Mouse (Mus musculus): ENCODE measurements at regions not wholly inside any gene's neighbourhood (a gene's known extent, or its start where the extent isn't known, plus 50 kb on each side); places are given as distances from the start of the nearest gene placed in this dataset.

- TF ChIP-seq POLR2A (IDR thresholded peaks at IDR 0.05; ENCODE audit: insufficient read depth, low read length) (no peak), EP300 (IDR thresholded peaks at IDR 0.05; ENCODE audit: insufficient read depth, low read depth, low read length) (no peak), CTCF (IDR thresholded peaks at IDR 0.05; ENCODE audit: low read depth, low read length) (no peak)
- no peaks in the 10 kb centered on the region for H3K36me3 ChIP-seq (ENCODE audit: control insufficient read depth, insufficient read depth, low read length, poor library complexity, severe bottlenecking)
- no peak overlapping the region for H3K4me3 ChIP-seq (ENCODE audit: low read depth, low read length)
- no peak overlapping the region for H3K9ac ChIP-seq (ENCODE audit: low read depth, poor library complexity, severe bottlenecking)
- H3K4me1 ChIP-seq (ENCODE audit: control insufficient read depth, insufficient read depth, low read length), result no peaks in the 10 kb centered on the region
- no peaks in the 10 kb centered on the region for H3K9me3 ChIP-seq (replicated peaks; ENCODE audit: control insufficient read depth, insufficient read depth, low read length, poor library complexity, severe bottlenecking)
- H3K27me3 ChIP-seq (ENCODE audit: control insufficient read depth, insufficient read depth, low read length, poor library complexity, severe bottlenecking), result no peaks in the 10 kb centered on the region
- no peak overlapping the region for H3K27ac ChIP-seq (ENCODE audit: insufficient read depth, low read length)
Measured at GRCm38 (mm10) chr19:26977887-26978639, 92.4 kb downstream of the Gm815 start.

GRCm38 (mm10) chr19:26978640-26979007, 92.9 kb downstream of the Gm815 start:
- Histone ChIP-seq H3K4me1 (ENCODE audit: control insufficient read depth, insufficient read depth, low read length) (no peaks in the 10 kb centered on the region), H3K9me3 (replicated peaks; ENCODE audit: control insufficient read depth, insufficient read depth, low read length, poor library complexity, severe bottlenecking) (no peaks in the 10 kb centered on the region), H3K9ac (ENCODE audit: low read depth, poor library complexity, severe bottlenecking) (no peak overlapping the region), H3K4me3 (ENCODE audit: low read depth, low read length) (no peak overlapping the region), H3K36me3 (ENCODE audit: control insufficient read depth, insufficient read depth, low read length, poor library complexity, severe bottlenecking) (no peaks in the 10 kb centered on the region), H3K27ac (ENCODE audit: insufficient read depth, low read length) (no peak overlapping the region), H3K27me3 (ENCODE audit: control insufficient read depth, insufficient read depth, low read length, poor library complexity, severe bottlenecking) (no peaks in the 10 kb centered on the region)
- TF ChIP-seq CTCF (IDR thresholded peaks at IDR 0.05; ENCODE audit: low read depth, low read length) (no peak), EP300 (IDR thresholded peaks at IDR 0.05; ENCODE audit: insufficient read depth, low read depth, low read length) (no peak), POLR2A (IDR thresholded peaks at IDR 0.05; ENCODE audit: insufficient read depth, low read length) (no peak)

- no peaks in the 10 kb centered on the region for H3K9me3 ChIP-seq (replicated peaks; ENCODE audit: control insufficient read depth, insufficient read depth, low read length, poor library complexity, severe bottlenecking)
- no peaks in the 10 kb centered on the region for H3K4me1 ChIP-seq (ENCODE audit: control insufficient read depth, insufficient read depth, low read length)
- no peak overlapping the region for H3K27ac ChIP-seq (ENCODE audit: insufficient read depth, low read length)
- TF ChIP-seq POLR2A (IDR thresholded peaks at IDR 0.05; ENCODE audit: insufficient read depth, low read length) (no peak), EP300 (IDR thresholded peaks at IDR 0.05; ENCODE audit: insufficient read depth, low read depth, low read length) (no peak), CTCF (IDR thresholded peaks at IDR 0.05; ENCODE audit: low read depth, low read length) (no peak)
- H3K9ac ChIP-seq (ENCODE audit: low read depth, poor library complexity, severe bottlenecking), result no peak overlapping the region
- H3K4me3 ChIP-seq (ENCODE audit: low read depth, low read length), result no peak overlapping the region
- H3K27me3 ChIP-seq (ENCODE audit: control insufficient read depth, insufficient read depth, low read length, poor library complexity, severe bottlenecking), result no peaks in the 10 kb centered on the region
- no peaks in the 10 kb centered on the region for H3K36me3 ChIP-seq (ENCODE audit: control insufficient read depth, insufficient read depth, low read length, poor library complexity, severe bottlenecking)
Measured at GRCm38 (mm10) chr19:26979322-26979721, 93.6 kb downstream of the Gm815 start.

- Histone ChIP-seq H3K27ac (ENCODE audit: insufficient read depth, low read length) (no peak overlapping the region), H3K4me3 (ENCODE audit: low read depth, low read length) (no peak overlapping the region), H3K36me3 (ENCODE audit: control insufficient read depth, insufficient read depth, low read length, poor library complexity, severe bottlenecking) (no peaks in the 10 kb centered on the region), H3K27me3 (ENCODE audit: control insufficient read depth, insufficient read depth, low read length, poor library complexity, severe bottlenecking) (no peaks in the 10 kb centered on the region), H3K9ac (ENCODE audit: low read depth, poor library complexity, severe bottlenecking) (no peak overlapping the region), H3K9me3 (replicated peaks; ENCODE audit: control insufficient read depth, insufficient read depth, low read length, poor library complexity, severe bottlenecking) (no peaks in the 10 kb centered on the region), H3K4me1 (ENCODE audit: control insufficient read depth, insufficient read depth, low read length) (no peaks in the 10 kb centered on the region)
- no peak for TF ChIP-seq POLR2A (IDR thresholded peaks at IDR 0.05; ENCODE audit: insufficient read depth, low read length)
Measured at GRCm38 (mm10) chr19:26986672-26987071, 101.0 kb downstream of the Gm815 start.

- Histone ChIP-seq H3K4me3 (ENCODE audit: low read depth, low read length) (no peak overlapping the region), H3K9ac (ENCODE audit: low read depth, poor library complexity, severe bottlenecking) (no peak overlapping the region), H3K27me3 (ENCODE audit: control insufficient read depth, insufficient read depth, low read length, poor library complexity, severe bottlenecking) (no peaks in the 10 kb centered on the region), H3K9me3 (replicated peaks; ENCODE audit: control insufficient read depth, insufficient read depth, low read length, poor library complexity, severe bottlenecking) (no peaks in the 10 kb centered on the region), H3K4me1 (ENCODE audit: control insufficient read depth, insufficient read depth, low read length) (no peaks in the 10 kb centered on the region), H3K36me3 (ENCODE audit: control insufficient read depth, insufficient read depth, low read length, poor library complexity, severe bottlenecking) (no peaks in the 10 kb centered on the region), H3K27ac (ENCODE audit: insufficient read depth, low read length) (no peak overlapping the region)
- TF ChIP-seq POLR2A (IDR thresholded peaks at IDR 0.05; ENCODE audit: insufficient read depth, low read length), result no peak
- no peak for TF ChIP-seq EP300 (IDR thresholded peaks at IDR 0.05; ENCODE audit: insufficient read depth, low read depth, low read length)
- no peak for TF ChIP-seq CTCF (IDR thresholded peaks at IDR 0.05; ENCODE audit: low read depth, low read length)
Measured at GRCm38 (mm10) chr19:26987197-26987596, 101.5 kb downstream of the Gm815 start.

- Histone ChIP-seq H3K36me3 (ENCODE audit: control insufficient read depth, insufficient read depth, low read length, poor library complexity, severe bottlenecking) (no peaks in the 10 kb centered on the region), H3K27ac (ENCODE audit: insufficient read depth, low read length) (no peak overlapping the region), H3K9ac (ENCODE audit: low read depth, poor library complexity, severe bottlenecking) (no peak overlapping the region), H3K27me3 (ENCODE audit: control insufficient read depth, insufficient read depth, low read length, poor library complexity, severe bottlenecking) (no peaks in the 10 kb centered on the region), H3K4me1 (ENCODE audit: control insufficient read depth, insufficient read depth, low read length) (no peaks in the 10 kb centered on the region), H3K9me3 (replicated peaks; ENCODE audit: control insufficient read depth, insufficient read depth, low read length, poor library complexity, severe bottlenecking) (no peaks in the 10 kb centered on the region), H3K4me3 (ENCODE audit: low read depth, low read length) (no peak overlapping the region)
- no peak for TF ChIP-seq POLR2A (IDR thresholded peaks at IDR 0.05; ENCODE audit: insufficient read depth, low read length)
- TF ChIP-seq EP300 (IDR thresholded peaks at IDR 0.05; ENCODE audit: insufficient read depth, low read depth, low read length), result no peak
- no peak for TF ChIP-seq CTCF (IDR thresholded peaks at IDR 0.05; ENCODE audit: low read depth, low read length)
Measured at GRCm38 (mm10) chr19:26987909-26988456, 102.3 kb downstream of the Gm815 start.
